Mouse (Mus musculus) kidney, adult 2 months (tissue): Measurements from ENCODE around the gene Gipc3.

ENCODE experiments used
- CTCF ChIP-seq: fragments of 200-500 bp; conservative IDR thresholded peaks from 2 replicates; pipeline ENCODE4 v1.5.1; 2011; ENCODE audit warnings: low read depth, mild to moderate bottlenecking, control low read depth, low read length, moderate library complexity, mixed read lengths; ENCODE audit not compliant: insufficient read depth, insufficient read length
- POLR2A ChIP-seq: fragments of 200-500 bp; IDR thresholded peaks from one replicate; pipeline ENCODE4 v1.6.1; 2011; ENCODE audit warnings: low read depth, low read length, control low read depth

GRCm38 (mm10) chr10:81294442-81294841 is 48.6 kb downstream of the Gipc3 start:
- TF ChIP-seq POLR2A: no peak
- TF ChIP-seq CTCF: no peak
